Mouse (Mus musculus) liver, adult (tissue): ENCODE data around the gene Syn3.

Experiments used
- GATA4 ChIP-seq: IDR thresholded peaks from 2 replicates; pipeline ENCODE4 v1.6.1; 2014; ENCODE audit warnings: mild to moderate bottlenecking, low read length; ENCODE audit not compliant: insufficient replicate concordance

Syn3 gene

GRCm38 (mm10) chr10:86057712-86058111, 441.0 kb downstream of the Syn3 start:
- no peak for TF ChIP-seq GATA4

- TF ChIP-seq GATA4: no peak
Measured at GRCm38 (mm10) chr10:86057286-86057685, 441.4 kb downstream of the Syn3 start.

GRCm38 (mm10) chr10:86056297-86056903, 442.3 kb downstream of the Syn3 start:
- TF ChIP-seq GATA4: no peak

GRCm38 (mm10) chr10:86052818-86053522, 445.7 kb downstream of the Syn3 start:
- no peak for TF ChIP-seq GATA4

GRCm38 (mm10) chr10:86050522-86050921, 448.2 kb downstream of the Syn3 start:
- no peak for TF ChIP-seq GATA4

GRCm38 (mm10) chr10:86047786-86048185, 450.9 kb downstream of the Syn3 start:
- TF ChIP-seq GATA4: no peak

GRCm38 (mm10) chr10:86046371-86046770, 452.3 kb downstream of the Syn3 start:
- no peak for TF ChIP-seq GATA4

GRCm38 (mm10) chr10:86044066-86044465, 454.6 kb downstream of the Syn3 start:
- TF ChIP-seq GATA4: no peak

- no peak for TF ChIP-seq GATA4
Measured at GRCm38 (mm10) chr10:86043651-86044050, 455.0 kb downstream of the Syn3 start.

- no peak for TF ChIP-seq GATA4
Measured at GRCm38 (mm10) chr10:86034007-86034728, 464.5 kb downstream of the Syn3 start.

GRCm38 (mm10) chr10:86032517-86032916, 466.2 kb downstream of the Syn3 start:
- TF ChIP-seq GATA4: no peak

GRCm38 (mm10) chr10:86030743-86031142, 468.0 kb downstream of the Syn3 start:
- no peak for TF ChIP-seq GATA4

GRCm38 (mm10) chr10:86026354-86026753, 472.3 kb downstream of the Syn3 start:
- TF ChIP-seq GATA4: no peak

GRCm38 (mm10) chr10:86025906-86026305, 472.8 kb downstream of the Syn3 start:
- no peak for TF ChIP-seq GATA4

- no peak for TF ChIP-seq GATA4
Measured at GRCm38 (mm10) chr10:86023149-86023548, 475.5 kb downstream of the Syn3 start.

GRCm38 (mm10) chr10:86022474-86022816, 476.3 kb downstream of the Syn3 start:
- TF ChIP-seq GATA4: no peak
